Mouse (Mus musculus) limb, embryonic 13.5 days (tissue): ENCODE results near the gene Ivd. TPM values are rescaled to one million over a fixed set of nuclear protein-coding genes. Genes with fewer than 3 reads are reported as not detected.

Source experiments
- ATAC-seq: fragments of 200-750 bp; cut with Nextera tagmentation; 2 replicates; pipeline ENCODE4 v1.8.0; 2017; ENCODE audit warnings: low read depth, moderate number of reproducible peaks, moderate TSS enrichment; ENCODE audit not compliant: low FRiP score
- H3K27ac ChIP-seq: fragments of 300-500 bp; sonication (generic); 2 replicates; pipeline ENCODE4 v1.5.1; 2015; ENCODE audit warnings: inconsistent platforms, mild to moderate bottlenecking, moderate library complexity
- H3K27me3 ChIP-seq: fragments of 300-500 bp; sonication (generic); 2 replicates; pipeline ENCODE4 v1.6.1; 2015; ENCODE audit warnings: mild to moderate bottlenecking, inconsistent platforms
- H3K36me3 ChIP-seq: fragments of 300-500 bp; sonication (generic); 2 replicates; pipeline ENCODE4 v1.6.1; 2015; ENCODE audit warnings: inconsistent platforms, mild to moderate bottlenecking, moderate library complexity
- H3K4me1 ChIP-seq: fragments of 300-500 bp; sonication (generic); 2 replicates; pipeline ENCODE4 v1.6.1; 2015; ENCODE audit warnings: inconsistent platforms
- H3K4me2 ChIP-seq: fragments of 300-500 bp; sonication (generic); replicated peaks from 2 replicates; pipeline ENCODE4 v1.6.1; 2015; ENCODE audit warnings: inconsistent platforms, mild to moderate bottlenecking, moderate library complexity
- H3K4me3 ChIP-seq: fragments of 300-500 bp; sonication (generic); 2 replicates; pipeline ENCODE4 v1.5.1; 2015; ENCODE audit warnings: moderate library complexity, mild to moderate bottlenecking, inconsistent platforms
- H3K9ac ChIP-seq: fragments of 300-500 bp; sonication (generic); 2 replicates; pipeline ENCODE4 v1.6.1; 2015; ENCODE audit warnings: mild to moderate bottlenecking, inconsistent platforms
- H3K9me3 ChIP-seq: fragments of 300-500 bp; sonication (generic); 2 replicates; pipeline ENCODE4 v1.6.1; 2016; ENCODE audit warnings: inconsistent platforms
- WGBS: fragments of 180-500 bp; shearing (Covaris S2); methylation state at CpG from one replicate; pipeline ENCODE4 v1.1.7; 2015; 5-methylcytosine and 5-hydroxymethylcytosine counted together
- polyA plus RNA-seq: library from polyadenylated mRNA; unstranded; fragments of >200 nt; fragmentation: Nextera tagmentation; extraction: Ambion mirVana; gene quantifications from 2 replicates; pipeline ENCODE4 v1.2.1, GENCODE M21; 2015

The Ivd gene
- polyA plus RNA-seq, 1 experiment from 2014 or later, result 82.6 TPM

- Histone ChIP-seq H3K27me3 (no peaks in the 10 kb centered on the region), H3K4me3 (no peak overlapping the region), H3K9ac (no peak overlapping the region), H3K9me3 (peaks cover 6% of the 10 kb centered on the region; the same call in 1 of the 2 replicates), H3K36me3 (no peaks in the 10 kb centered on the region), H3K27ac (no peak overlapping the region), H3K4me1 (0 out of 2 replicates have a peak, but pooled peaks cover 3% of the 10 kb centered on the region), H3K4me2 (no peak overlapping the region)
- ATAC-seq, result no peak
- 71% methylated on average over 3 of the region's 3 CpGs for whole genome bisulfite sequencing
Observed at GRCm38 (mm10) chr2:118844427-118844826, 17.3 kb upstream of the Ivd start.

DNA sequence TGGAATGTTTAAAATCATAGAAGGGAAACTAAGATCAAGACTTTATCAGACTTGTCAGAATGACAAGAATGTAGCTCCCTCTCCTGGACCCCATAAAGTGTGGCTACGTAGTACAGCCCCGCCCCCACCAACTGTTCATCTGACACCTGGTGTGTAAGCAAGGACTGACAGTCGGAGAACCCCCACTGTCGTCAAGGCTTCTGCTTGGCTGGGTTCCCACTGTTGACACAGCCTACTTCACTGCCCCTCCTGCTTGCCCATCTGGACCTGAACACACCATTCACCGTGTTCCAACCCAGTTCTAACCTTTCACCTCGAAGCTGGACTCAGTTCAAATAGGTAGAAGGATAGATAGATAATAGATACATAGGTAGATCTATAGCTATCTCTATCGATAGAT, 15.5 kb upstream of the Ivd start:
- H3K4me2 ChIP-seq, result no peak overlapping the region
- H3K4me1 ChIP-seq, result 0 out of 2 replicates have a peak, but pooled peaks cover 1% of the 10 kb centered on the region
- peaks cover 6% of the 10 kb centered on the region; the same call in 1 of the 2 replicates for H3K9me3 ChIP-seq
- H3K36me3 ChIP-seq, result no peaks in the 10 kb centered on the region
- H3K9ac ChIP-seq, result no peak overlapping the region
- H3K27ac ChIP-seq, result no peak overlapping the region
- no peak overlapping the region for H3K4me3 ChIP-seq
- 48% methylated on average over 7 of the region's 7 CpGs for WGBS
- ATAC-seq, result no peak
- H3K27me3 ChIP-seq, result no peaks in the 10 kb centered on the region

DNA sequence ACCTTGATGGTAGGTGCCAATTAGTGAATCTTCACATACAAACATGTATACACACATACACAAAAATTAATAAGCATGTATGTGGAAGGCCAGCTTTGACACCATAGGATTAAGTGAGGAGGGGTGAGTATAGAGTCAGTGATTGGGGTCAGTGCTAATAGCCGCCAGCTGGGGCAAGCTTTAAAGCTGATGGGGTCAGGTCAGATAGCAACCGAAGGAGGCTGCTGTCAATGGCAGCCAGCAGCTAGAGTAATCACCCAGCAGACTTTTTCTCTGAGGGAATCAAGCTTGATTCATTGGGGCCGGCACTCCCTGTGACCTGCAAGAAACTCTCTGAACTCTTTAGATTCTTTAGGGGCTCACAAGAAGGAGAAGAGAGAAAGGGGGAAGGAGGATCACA, 10.0 kb upstream of the Ivd start:
- no peaks in the 10 kb centered on the region for H3K27me3 ChIP-seq
- no peaks in the 10 kb centered on the region for H3K9me3 ChIP-seq
- H3K27ac ChIP-seq, result no peak overlapping the region
- ATAC-seq, result no peak
- no peak overlapping the region for H3K4me2 ChIP-seq
- no peaks in the 10 kb centered on the region for H3K36me3 ChIP-seq
- WGBS, result 10% methylated on average over 3 of the region's 3 CpGs
- no peak overlapping the region for H3K9ac ChIP-seq
- H3K4me1 ChIP-seq, result no peaks in the 10 kb centered on the region
- no peak overlapping the region for H3K4me3 ChIP-seq

DNA sequence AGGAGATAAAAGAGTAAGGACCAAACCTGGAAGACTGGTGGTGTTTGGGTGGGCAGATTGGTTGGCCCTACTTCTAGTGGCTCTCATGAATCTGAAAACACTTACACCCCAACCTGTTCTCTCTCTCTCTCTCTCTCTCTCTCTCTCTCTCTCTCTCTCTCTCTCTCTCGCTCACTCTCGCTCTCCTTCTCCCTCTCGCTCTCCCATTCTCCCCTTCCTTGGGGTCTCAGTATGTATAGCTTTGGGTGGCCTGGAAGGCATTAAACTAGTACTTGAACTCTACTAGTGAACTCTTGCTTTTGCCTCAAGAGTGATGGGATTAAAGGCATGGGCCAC, 554 bp downstream of the Ivd start:
- H3K4me1 ChIP-seq, result peaks cover 20% of the 10 kb centered on the region
- peak overlapping the region; percentile 63; the same call in 1 of the 2 replicates for H3K27ac ChIP-seq
- H3K4me2 ChIP-seq, result peak overlapping the region; percentile 79
- no peaks in the 10 kb centered on the region for H3K27me3 ChIP-seq
- 21% methylated on average over 3 of the region's 3 CpGs for WGBS
- H3K36me3 ChIP-seq, result peaks cover 11% of the 10 kb centered on the region
- H3K9me3 ChIP-seq, result no peaks in the 10 kb centered on the region; the same call in 1 of the 2 replicates
- peak overlapping the region; percentile 82 for H3K9ac ChIP-seq
- H3K4me3 ChIP-seq, result peak overlapping the region; percentile 67
- ATAC-seq, result no peak

- Histone ChIP-seq H3K36me3 (peaks cover 73% of the 10 kb centered on the region), H3K9ac (no peak overlapping the region), H3K27ac (no peak overlapping the region), H3K4me3 (no peak overlapping the region), H3K9me3 (no peaks in the 10 kb centered on the region; the same call in 1 of the 2 replicates), H3K4me1 (0 out of 2 replicates have a peak, but pooled peaks cover 3% of the 10 kb centered on the region), H3K27me3 (no peaks in the 10 kb centered on the region), H3K4me2 (no peak overlapping the region)
- ATAC-seq, result no peak
- WGBS, result 87% methylated on average over 3 of the region's 3 CpGs
Observed at GRCm38 (mm10) chr2:118870601-118871000, 8.8 kb downstream of the Ivd start.

- no peak overlapping the region for H3K27ac ChIP-seq
- no peaks in the 10 kb centered on the region for H3K27me3 ChIP-seq
- H3K9me3 ChIP-seq, result no peaks in the 10 kb centered on the region; the same call in 1 of the 2 replicates
- peaks cover 73% of the 10 kb centered on the region for H3K36me3 ChIP-seq
- no peak overlapping the region for H3K4me2 ChIP-seq
- H3K9ac ChIP-seq, result no peak overlapping the region
- H3K4me3 ChIP-seq, result no peak overlapping the region
- H3K4me1 ChIP-seq, result 0 out of 2 replicates have a peak, but pooled peaks cover 3% of the 10 kb centered on the region
- ATAC-seq, result no peak
- 79% methylated on average over 1 of the region's 1 CpGs for WGBS
Observed at GRCm38 (mm10) chr2:118871032-118871431, 9.3 kb downstream of the Ivd start.

DNA sequence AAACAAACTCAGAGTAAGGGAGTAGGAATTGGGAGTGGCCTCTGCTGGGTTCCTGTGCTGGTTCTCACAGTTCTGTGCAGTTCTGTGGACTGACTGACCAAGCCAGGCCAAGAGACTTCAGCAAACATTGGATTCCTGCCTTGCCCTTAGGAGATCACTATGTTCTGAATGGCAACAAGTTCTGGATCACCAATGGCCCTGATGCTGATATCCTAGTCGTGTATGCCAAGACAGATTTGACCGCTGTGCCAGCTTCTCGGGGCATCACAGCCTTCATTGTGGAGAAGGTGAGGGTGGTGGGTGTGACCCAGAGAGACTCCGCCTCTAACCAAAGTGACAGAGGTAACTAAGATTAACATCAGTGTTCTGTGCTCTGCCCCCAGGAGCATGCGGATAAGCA, 11.3 kb downstream of the Ivd start:
- no peak overlapping the region for H3K4me3 ChIP-seq
- H3K27me3 ChIP-seq, result no peaks in the 10 kb centered on the region
- peaks cover 87% of the 10 kb centered on the region for H3K36me3 ChIP-seq
- no peak overlapping the region for H3K27ac ChIP-seq
- H3K9me3 ChIP-seq, result no peaks in the 10 kb centered on the region
- 94% methylated on average over 5 of the region's 5 CpGs for WGBS
- ATAC-seq, result no peak
- no peak overlapping the region for H3K9ac ChIP-seq
- H3K4me1 ChIP-seq, result 0 out of 2 replicates have a peak, but pooled peaks cover 3% of the 10 kb centered on the region
- no peak overlapping the region for H3K4me2 ChIP-seq

GRCm38 (mm10) chr2:118873890-118874430, 12.2 kb downstream of the Ivd start:
- no peak for ATAC-seq
- Histone ChIP-seq H3K27ac (no peak overlapping the region), H3K4me2 (no peak overlapping the region), H3K4me3 (no peak overlapping the region), H3K9me3 (no peaks in the 10 kb centered on the region), H3K27me3 (no peaks in the 10 kb centered on the region), H3K36me3 (peaks cover 88% of the 10 kb centered on the region), H3K9ac (no peak overlapping the region), H3K4me1 (0 out of 2 replicates have a peak, but pooled peaks cover 3% of the 10 kb centered on the region)
- 81% methylated on average over 6 of the region's 6 CpGs for WGBS

- no peak overlapping the region for H3K4me2 ChIP-seq
- no peak overlapping the region for H3K4me3 ChIP-seq
- 91% methylated on average over 8 of the region's 8 CpGs for WGBS
- H3K27me3 ChIP-seq, result no peaks in the 10 kb centered on the region
- H3K27ac ChIP-seq, result no peak overlapping the region
- no peak for ATAC-seq
- no peak overlapping the region for H3K9ac ChIP-seq
- 0 out of 2 replicates have a peak, but pooled peaks cover 3% of the 10 kb centered on the region for H3K4me1 ChIP-seq
- peaks cover 78% of the 10 kb centered on the region for H3K36me3 ChIP-seq
- no peaks in the 10 kb centered on the region for H3K9me3 ChIP-seq
Observed at GRCm38 (mm10) chr2:118875316-118875715, 13.6 kb downstream of the Ivd start.

DNA sequence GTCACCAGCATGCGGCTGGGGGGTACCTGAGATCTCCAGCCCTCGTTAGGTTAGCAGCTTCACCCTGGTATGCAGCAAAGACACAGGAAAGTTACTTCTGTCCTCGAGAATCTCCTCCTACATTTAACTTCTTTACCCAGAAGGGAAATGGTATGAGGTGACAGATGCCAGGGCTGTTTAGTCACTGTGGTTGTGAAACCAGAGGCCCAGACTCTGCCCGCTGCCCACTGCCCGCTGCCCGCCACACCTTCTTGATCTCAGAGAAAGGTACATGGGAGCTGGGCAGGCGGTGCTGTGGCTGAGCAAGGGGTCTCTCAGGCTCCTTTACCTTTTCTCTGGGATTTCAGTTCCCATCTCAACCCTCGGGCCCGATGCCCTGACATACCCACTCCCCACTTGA, 14.7 kb downstream of the Ivd start:
- peaks cover 78% of the 10 kb centered on the region for H3K36me3 ChIP-seq
- no peaks in the 10 kb centered on the region for H3K9me3 ChIP-seq
- ATAC-seq, result no peak
- H3K4me3 ChIP-seq, result no peak overlapping the region
- H3K4me2 ChIP-seq, result no peak overlapping the region
- 0 out of 2 replicates have a peak, but pooled peaks cover 3% of the 10 kb centered on the region for H3K4me1 ChIP-seq
- WGBS, result 90% methylated on average over 9 of the region's 9 CpGs
- H3K27ac ChIP-seq, result no peak overlapping the region
- no peaks in the 10 kb centered on the region for H3K27me3 ChIP-seq
- H3K9ac ChIP-seq, result no peak overlapping the region

DNA sequence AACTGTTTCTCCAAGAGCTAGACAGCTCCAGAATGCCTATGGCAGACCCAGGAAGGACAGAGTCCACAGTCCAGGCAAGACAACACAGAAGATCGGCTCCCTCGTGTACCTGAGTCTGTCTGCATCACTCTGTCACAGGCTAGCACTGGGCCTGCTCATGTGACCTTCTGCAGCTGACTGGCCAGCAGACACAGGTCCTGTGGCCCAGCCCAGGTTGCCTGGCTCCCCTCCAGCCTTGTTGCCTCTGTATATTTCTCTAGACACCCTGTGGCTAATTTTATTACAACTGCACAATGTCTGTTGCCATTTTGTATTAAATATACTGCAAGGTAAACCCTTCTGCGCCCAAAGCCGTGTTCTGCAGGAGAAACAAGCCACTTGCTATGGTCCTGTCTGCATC, 19.3 kb downstream of the Ivd start:
- H3K4me2 ChIP-seq, result no peak overlapping the region
- 85% methylated on average over 4 of the region's 4 CpGs for WGBS
- peaks cover 19% of the 10 kb centered on the region for H3K27me3 ChIP-seq
- H3K4me3 ChIP-seq, result no peak overlapping the region
- no peaks in the 10 kb centered on the region for H3K9me3 ChIP-seq
- H3K9ac ChIP-seq, result no peak overlapping the region
- no peak overlapping the region for H3K27ac ChIP-seq
- H3K4me1 ChIP-seq, result peaks cover 4% of the 10 kb centered on the region; the same call in 1 of the 2 replicates
- ATAC-seq, result no peak
- peaks cover 36% of the 10 kb centered on the region for H3K36me3 ChIP-seq

GRCm38 (mm10) chr2:118881956-118882355, 20.2 kb downstream of the Ivd start:
- Histone ChIP-seq H3K27ac (no peak overlapping the region), H3K9ac (no peak overlapping the region), H3K27me3 (peaks cover 25% of the 10 kb centered on the region), H3K9me3 (no peaks in the 10 kb centered on the region), H3K36me3 (peaks cover 27% of the 10 kb centered on the region), H3K4me2 (no peak overlapping the region), H3K4me1 (peaks cover 4% of the 10 kb centered on the region; the same call in 1 of the 2 replicates), H3K4me3 (no peak overlapping the region)
- ATAC-seq, result no peak
- WGBS, result 69% methylated on average over 5 of the region's 5 CpGs
